In genomic region chr12:34338886-34339285, GRCm38 (mm10) we compare ENCODE assay signal across 19 mouse cellular contexts.
A peak's percentile ranks its signal among the peaks of the same experiment; 100 is the strongest.
DNase-seq lines count a peak whose midpoint lies in the region; ATAC-seq lines count a peak whose summit lies in the region.
"Had no signal": no experiment of that assay in that cellular context is flagged by ENCODE, and none has a peak within 500 bp of the region (broad histone marks: within the 10 kb centered on the region; RNA-seq: fewer than 3 reads in every experiment).

No protein-coding gene starts in this region.

- no peaks in the 10 kb centered on the region for H3K27me3 ChIP-seq in heart, embryonic 10.5 days (ENCODE audit: insufficient read depth, poor library complexity, severe bottlenecking)
- no peaks in the 10 kb centered on the region for H3K27me3 ChIP-seq in embryonic facial prominence, embryonic 10.5 days (replicated peaks; ENCODE audit: low read depth, poor library complexity, severe bottlenecking)
- H3K27me3 ChIP-seq: embryonic facial prominence, embryonic 12.5 days; forebrain, embryonic 13.5 days; forebrain, embryonic 15.5 days had no signal

- H3K27ac ChIP-seq in heart, embryonic 10.5 days: no peak overlapping the region
- peak overlapping the region; percentile 2; the same call in 1 of the 2 replicates for H3K27ac ChIP-seq in embryonic facial prominence, embryonic 10.5 days (replicated peaks)
- H3K27ac ChIP-seq: embryonic facial prominence, embryonic 12.5 days; forebrain, embryonic 13.5 days; forebrain, embryonic 15.5 days had no signal

- peak; percentile 66 for DNase-seq in heart, adult 11 months
- no peak for DNase-seq in heart, embryonic 10.5 days (ENCODE audit: low spot score)
- DNase-seq in embryonic facial prominence, embryonic 10.5 days (ENCODE audit: low spot score): no peak
- DNase-seq in adipocyte (ENCODE audit: low spot score): no peak
- DNase-seq in urinary bladder, postnatal 4 days (ENCODE audit: low spot score in 2 of 2): no peak
- DNase-seq: adrenal gland, adult 8-10 months; adrenal gland, postnatal 14 days; adrenal gland, postnatal 36 days; cerebellum, adult 11-12 months; cerebellum, adult 2 months; cerebellum, adult 9-10 months; cerebellum, postnatal 10 days; cerebellum, postnatal 25 days; embryo, embryonic 11 days; forebrain, postnatal 0 days had no signal

- no peaks in the 10 kb centered on the region for H3K9me3 ChIP-seq in heart, embryonic 10.5 days
- no peaks in the 10 kb centered on the region for H3K9me3 ChIP-seq in embryonic facial prominence, embryonic 10.5 days
- H3K9me3 ChIP-seq: embryonic facial prominence, embryonic 12.5 days; forebrain, embryonic 13.5 days; forebrain, embryonic 15.5 days had no signal

- no peaks in the 10 kb centered on the region for H3K36me3 ChIP-seq in heart, embryonic 10.5 days
- H3K36me3 ChIP-seq in embryonic facial prominence, embryonic 10.5 days (replicated peaks): no peaks in the 10 kb centered on the region
- H3K36me3 ChIP-seq: embryonic facial prominence, embryonic 12.5 days; forebrain, embryonic 15.5 days had no signal

- WGBS in heart, embryonic 10.5 days: 67% methylated on average over 4 of the region's 4 CpGs
- 83% methylated on average over 4 of the region's 4 CpGs for WGBS in embryonic facial prominence, embryonic 10.5 days

- peak; percentile 52; the same call in 1 of the 2 replicates for ATAC-seq in megakaryocyte progenitor cell, adult 5-6 weeks (replicated peaks; ENCODE audit: poor library complexity)
- ATAC-seq: forebrain, embryonic 13.5 days; forebrain, embryonic 15.5 days; forebrain, postnatal 0 days had no signal

- peaks cover 6% of the 10 kb centered on the region for H3K4me1 ChIP-seq in heart, embryonic 10.5 days
- peaks cover 46% of the 10 kb centered on the region for H3K4me1 ChIP-seq in embryonic facial prominence, embryonic 10.5 days
- H3K4me1 ChIP-seq: embryonic facial prominence, embryonic 12.5 days; forebrain, embryonic 13.5 days; forebrain, embryonic 15.5 days had no signal

- H3K4me3 ChIP-seq in heart, embryonic 10.5 days: no peak overlapping the region
- no peak overlapping the region for H3K4me3 ChIP-seq in embryonic facial prominence, embryonic 10.5 days
- H3K4me3 ChIP-seq: embryonic facial prominence, embryonic 12.5 days; forebrain, embryonic 13.5 days; forebrain, embryonic 15.5 days had no signal
